Mouse (Mus musculus) small intestine, adult 2 months (tissue): Measurements from ENCODE around the gene Rxrb.

Experiments used
- CTCF ChIP-seq: fragments of 200-500 bp; IDR thresholded peaks from 2 replicates; pipeline ENCODE4 v1.5.1; 2012; ENCODE audit warnings: low read depth, mild to moderate bottlenecking, control low read depth, inconsistent platforms, low read length, moderate library complexity, mixed read lengths; ENCODE audit not compliant: insufficient replicate concordance, insufficient read length; ENCODE audit errors: extremely low read depth
- POLR2A ChIP-seq: fragments of 200-500 bp; IDR thresholded peaks from 2 replicates; pipeline ENCODE4 v1.6.1; 2012; ENCODE audit warnings: low read depth, mild to moderate bottlenecking, control low read depth, inconsistent platforms, low read length, moderate library complexity

DNA sequence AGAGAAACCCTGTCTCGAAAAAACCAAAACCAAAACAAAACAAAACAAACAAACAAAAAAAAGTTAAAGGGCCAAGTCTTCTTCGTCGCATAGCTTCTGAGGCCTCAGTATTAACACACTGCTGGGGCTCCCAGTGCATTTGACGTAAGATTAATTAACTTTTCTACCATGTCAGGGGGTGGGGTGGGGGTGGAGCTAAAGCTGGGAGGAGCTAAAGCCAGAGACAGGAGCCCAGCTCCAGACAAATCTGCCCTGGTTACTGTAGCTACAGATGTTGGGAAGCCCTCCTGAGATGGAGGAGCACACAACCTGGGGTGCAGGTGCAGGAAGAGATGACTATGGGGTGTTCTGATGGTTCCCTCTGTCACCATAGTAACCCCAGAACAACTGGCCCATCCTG, 46.5 kb downstream of the Rxrb start:
- TF ChIP-seq CTCF, result no peak
- TF ChIP-seq POLR2A, result no peak
